Mouse (Mus musculus) bone marrow, adult 2 months (tissue): Measurements from ENCODE around the gene Ptgs2.

ENCODE experiments used
- CTCF ChIP-seq: fragments of 200-500 bp; IDR thresholded peaks from 2 replicates; pipeline ENCODE4 v1.5.1; 2011; ENCODE audit warnings: low read length, control low read depth; ENCODE audit not compliant: control insufficient read depth, insufficient read depth
- POLR2A ChIP-seq: fragments of 200-500 bp; IDR thresholded peaks from 2 replicates; pipeline ENCODE4 v1.6.1; 2011; ENCODE audit warnings: low read depth, mild to moderate bottlenecking, control low read depth, low read length, borderline replicate concordance; ENCODE audit not compliant: control insufficient read depth

DNA sequence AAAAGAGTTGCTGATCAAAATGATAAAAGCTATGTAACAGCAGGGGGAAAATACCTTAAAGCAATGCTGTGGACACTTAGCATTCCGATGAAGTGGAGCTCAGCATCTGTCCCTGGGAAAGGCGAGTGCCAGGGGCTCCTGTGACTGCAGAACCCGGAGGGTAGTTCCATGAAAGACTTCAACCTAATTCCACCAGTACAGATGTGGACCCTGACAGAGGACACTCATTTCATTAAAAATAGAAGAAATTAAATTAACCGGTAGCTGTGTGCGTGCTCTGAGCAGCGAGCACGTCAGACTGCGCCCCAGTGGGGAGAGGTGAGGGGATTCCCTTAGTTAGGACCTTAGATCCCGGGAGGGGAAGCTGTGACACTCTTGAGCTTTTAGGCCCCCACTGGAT is 457 bp upstream of the Ptgs2 start:
- TF ChIP-seq CTCF (no peak), POLR2A (no peak)
